Mouse (Mus musculus) 416B (cell line): ENCODE measurements at regions not wholly inside any gene's neighbourhood (a gene's known extent, or its start where the extent isn't known, plus 50 kb on each side); places are given as distances from the start of the nearest gene placed in this dataset.

ENCODE experiments used
- DNase-seq: peaks from one replicate; pipeline ENCODE4 v3.0.0; 2011; ENCODE audit warnings: low read depth

DNA sequence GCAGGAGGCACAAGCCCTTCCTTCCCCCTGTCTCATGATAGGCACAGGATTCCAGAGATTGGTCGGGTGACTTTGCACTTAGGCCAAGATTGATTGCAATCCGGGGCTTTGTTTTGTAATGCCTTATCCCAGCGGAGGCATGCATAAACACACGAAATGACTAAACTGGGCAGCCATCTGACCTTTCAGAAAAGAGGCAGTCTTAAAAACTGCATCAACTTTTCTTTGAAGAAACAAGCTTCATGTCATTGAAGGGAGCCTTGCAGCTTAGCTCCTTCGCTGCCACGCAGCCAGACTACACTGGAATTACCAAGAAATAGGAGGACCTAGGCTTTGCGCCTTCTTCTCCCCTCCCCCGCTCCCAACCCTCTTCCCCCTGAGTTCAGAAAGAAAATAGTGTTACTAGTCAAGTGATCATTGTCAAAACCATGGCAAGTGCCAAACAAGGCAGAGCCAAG lies 67.7 kb upstream of the BC052040 start:
- DNase-seq = no peak

DNA sequence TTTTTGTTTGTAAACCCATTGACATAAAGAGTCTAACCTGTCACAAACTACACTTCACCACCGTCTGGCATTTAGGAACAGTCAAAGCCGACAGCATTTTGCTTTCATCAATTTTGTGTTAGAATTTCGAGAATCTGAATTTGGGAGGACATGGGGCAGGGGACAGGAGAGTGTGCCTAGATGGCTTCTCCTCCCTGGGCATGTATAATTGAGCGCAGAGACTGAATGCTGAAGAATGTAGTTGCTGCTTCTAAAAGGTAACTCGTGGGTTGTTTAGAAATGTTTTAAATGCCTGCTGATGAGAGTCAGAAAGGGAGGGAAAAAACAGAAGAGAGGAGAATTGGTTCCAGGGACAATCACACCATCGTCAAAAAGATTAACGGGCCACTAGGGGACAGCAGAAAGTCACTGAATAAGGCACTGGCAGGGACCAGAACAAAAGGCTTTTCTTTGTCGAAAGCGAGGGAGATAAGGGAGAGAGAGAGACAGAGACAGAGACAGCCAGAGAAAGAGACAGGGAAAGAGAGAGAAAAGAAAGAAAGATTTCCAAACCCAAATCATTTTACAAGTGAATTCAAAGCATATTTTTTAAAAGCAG lies 66.6 kb upstream of the BC052040 start:
- peak; percentile 53 for DNase-seq

DNA sequence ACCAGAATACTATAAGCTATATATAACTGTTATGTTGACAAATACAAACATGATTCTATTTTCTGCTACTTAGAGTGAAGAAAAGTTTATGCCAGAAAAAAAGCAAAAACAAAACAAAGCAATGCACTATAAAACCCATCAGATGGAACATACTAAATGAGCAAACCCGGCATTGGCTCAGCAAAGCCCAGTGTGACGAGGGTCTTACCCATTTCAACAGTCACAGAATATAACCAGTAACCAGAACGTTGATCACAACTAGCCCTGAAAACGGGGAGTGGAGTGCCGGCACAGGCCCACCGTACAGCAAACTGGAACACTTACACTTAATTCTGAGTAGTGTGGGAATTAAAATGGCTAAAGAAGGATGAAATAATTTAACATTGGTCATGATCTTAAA lies 66.0 kb upstream of the BC052040 start:
- no peak for DNase-seq

DNA sequence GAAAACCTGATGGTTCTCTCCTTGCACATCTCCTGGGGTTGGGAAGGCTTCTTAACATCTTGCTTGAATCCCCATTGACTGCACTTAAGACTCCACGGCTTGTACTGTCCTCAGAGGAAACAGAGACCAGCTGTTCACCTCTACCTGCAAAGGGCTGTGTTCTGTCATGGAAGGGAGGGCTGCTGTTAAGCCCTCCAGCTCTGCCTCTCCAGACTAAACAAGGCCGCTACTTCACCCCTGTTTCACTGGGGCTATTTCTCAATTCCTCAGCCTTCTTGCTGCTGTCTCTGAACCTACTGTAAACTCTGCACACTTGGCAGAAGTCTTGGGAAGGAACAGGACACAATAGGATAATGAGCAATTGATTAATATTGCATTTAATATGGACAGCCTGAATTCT lies 64.7 kb upstream of the BC052040 start:
- no peak for DNase-seq

DNA sequence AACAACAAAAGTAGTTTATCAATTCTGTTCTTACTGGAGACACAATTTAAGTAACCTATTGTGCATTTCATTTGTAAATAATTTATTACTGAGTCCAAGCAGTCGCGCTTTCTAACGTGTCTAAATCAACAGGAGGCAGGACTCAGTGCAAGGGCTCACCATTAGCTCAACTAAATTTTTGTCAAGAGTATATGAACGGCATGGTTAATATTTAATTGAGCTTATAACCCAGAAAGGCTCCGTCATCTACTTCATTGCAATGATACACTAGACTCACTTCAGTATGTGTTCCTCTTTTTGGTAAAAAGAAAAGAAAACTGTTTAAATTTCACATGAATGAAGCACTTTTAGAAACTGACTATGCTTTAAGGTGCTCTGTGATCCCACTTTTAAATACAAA lies 61.5 kb upstream of the BC052040 start:
- DNase-seq = no peak

DNA sequence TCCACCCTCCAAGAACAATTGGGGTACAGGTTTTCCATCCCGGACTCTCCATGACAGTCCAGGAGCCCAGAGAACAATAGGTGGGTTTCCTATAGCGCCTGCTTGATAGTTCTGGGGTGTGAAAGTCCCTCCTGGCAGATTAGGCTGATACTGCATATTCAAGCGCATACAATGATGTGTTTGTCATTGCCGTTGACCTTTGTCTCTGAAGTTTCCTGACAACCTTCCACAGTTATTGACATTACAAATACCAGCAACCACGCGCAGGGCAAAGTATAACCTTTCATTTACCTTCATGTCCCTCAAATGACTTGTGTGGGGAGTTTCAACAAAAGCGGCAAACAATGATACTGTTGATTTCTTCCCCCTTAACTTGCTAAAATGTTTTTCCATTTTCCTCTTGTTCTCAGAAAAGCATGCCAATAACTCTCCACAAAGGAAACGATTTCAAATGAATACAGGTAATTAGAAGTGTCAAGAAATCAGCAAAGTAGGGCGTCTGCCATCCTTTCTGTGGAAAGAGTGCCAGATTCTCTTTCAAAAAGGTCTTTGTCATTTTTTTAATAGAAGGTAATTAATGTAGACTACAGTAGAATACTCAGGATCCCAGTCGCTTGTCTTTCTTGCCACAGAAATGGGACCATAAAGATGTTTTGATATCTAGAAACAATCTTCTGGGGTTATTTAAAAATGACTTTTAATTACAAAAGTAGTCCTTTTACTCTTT lies 60.9 kb upstream of the BC052040 start:
- DNase-seq = no peak

DNA sequence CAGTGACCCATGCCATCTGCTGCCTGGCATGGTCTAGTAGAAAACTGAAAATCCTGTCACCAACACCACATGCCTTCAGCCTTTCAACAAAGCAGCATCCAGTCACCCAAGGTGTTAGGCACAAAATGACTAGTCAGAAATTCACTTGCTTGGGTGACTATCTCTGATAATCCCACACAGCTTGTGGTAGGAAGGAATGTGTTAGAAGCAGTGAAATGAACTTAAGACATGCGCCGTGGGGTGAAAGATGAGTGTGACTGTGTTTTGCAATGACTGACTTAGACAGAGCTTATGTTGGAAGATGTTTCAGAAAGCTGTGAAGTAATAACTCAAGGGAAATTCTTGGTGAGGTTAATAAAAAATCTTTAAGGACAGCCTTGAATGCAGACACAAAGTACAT lies 51.6 kb upstream of the BC052040 start:
- no peak for DNase-seq
